Mouse (Mus musculus): ENCODE results near the gene Capza1. TPM values are rescaled to one million over a fixed set of nuclear protein-coding genes. Genes with fewer than 3 reads are reported as not detected.

Capza1 gene
- polyA plus RNA-seq, 1 experiment from 2014 or later: 185 TPM

GRCm38 (mm10) chr3:104846601-104847000 lies 17.7 kb downstream of the Capza1 start:
- Histone ChIP-seq H3K36me3 (ENCODE audit: control insufficient read depth, insufficient read depth, low read length) (peaks cover 50% of the 10 kb centered on the region), H3K4me2 (ENCODE audit: low read length) (no peak overlapping the region), H3K27me3 (ENCODE audit: control insufficient read depth, insufficient read depth, low read length) (no peaks in the 10 kb centered on the region), H3K4me1 (ENCODE audit: control insufficient read depth in 2 of 2, insufficient read depth in 2 of 2, low read length in 2 of 2) (no peaks in the 10 kb centered on the region), H3K27ac (replicated peaks in 1 of 2; ENCODE audit: control insufficient read depth in 1 of 2, insufficient read depth in 1 of 2, low read depth in 2 of 2, low read length in 2 of 2) (no peak overlapping the region), H3K4me3 (ENCODE audit: control insufficient read depth in 1 of 2, insufficient read depth in 1 of 2, low read depth in 1 of 2, low read length in 2 of 2) (no peak overlapping the region), H3K9me3 (ENCODE audit: control insufficient read depth, low read length) (no peaks in the 10 kb centered on the region), H3K9ac (ENCODE audit: low read length) (no peak overlapping the region)
- WGBS: 79% methylated on average over 4 of the region's 4 CpGs
- ATAC-seq (ENCODE audit: insufficient number of reproducible peaks, insufficient read depth, low FRiP score, low read depth): no peak

GRCm38 (mm10) chr3:104841049-104841448 lies 23.3 kb downstream of the Capza1 start:
- no peak for ATAC-seq (ENCODE audit: insufficient number of reproducible peaks, insufficient read depth, low FRiP score, low read depth)
- no peak overlapping the region for H3K9ac ChIP-seq (ENCODE audit: low read length)
- 95% methylated on average over 5 of the region's 5 CpGs for WGBS
- H3K27me3 ChIP-seq (ENCODE audit: control insufficient read depth, insufficient read depth, low read length): no peaks in the 10 kb centered on the region
- H3K27ac ChIP-seq (replicated peaks in 1 of 2; ENCODE audit: control insufficient read depth in 1 of 2, insufficient read depth in 1 of 2, low read depth in 2 of 2, low read length in 2 of 2): no peak overlapping the region
- peaks cover 0 to 5% of the 10 kb centered on the region in 2 experiments; a peak in 1 of 4 replicates for H3K4me1 ChIP-seq (ENCODE audit: control insufficient read depth in 2 of 2, insufficient read depth in 2 of 2, low read length in 2 of 2)
- no peak overlapping the region for H3K4me3 ChIP-seq (ENCODE audit: control insufficient read depth in 1 of 2, insufficient read depth in 1 of 2, low read depth in 1 of 2, low read length in 2 of 2)
- no peaks in the 10 kb centered on the region for H3K9me3 ChIP-seq (ENCODE audit: control insufficient read depth, low read length)
- peaks cover 83% of the 10 kb centered on the region for H3K36me3 ChIP-seq (ENCODE audit: control insufficient read depth, insufficient read depth, low read length)
- no peak overlapping the region for H3K4me2 ChIP-seq (ENCODE audit: low read length)

GRCm38 (mm10) chr3:104835797-104836196 lies 28.5 kb downstream of the Capza1 start:
- H3K4me1 ChIP-seq (ENCODE audit: control insufficient read depth in 2 of 2, insufficient read depth in 2 of 2, low read length in 2 of 2): peaks cover 0 to 5% of the 10 kb centered on the region in 2 experiments; a peak in 1 of 4 replicates
- ATAC-seq (ENCODE audit: insufficient number of reproducible peaks, insufficient read depth, low FRiP score, low read depth): no peak
- no peaks in the 10 kb centered on the region for H3K9me3 ChIP-seq (ENCODE audit: control insufficient read depth, low read length)
- H3K27ac ChIP-seq (replicated peaks in 1 of 2; ENCODE audit: control insufficient read depth in 1 of 2, insufficient read depth in 1 of 2, low read depth in 2 of 2, low read length in 2 of 2): no peak overlapping the region
- H3K4me2 ChIP-seq (ENCODE audit: low read length): no peak overlapping the region
- H3K36me3 ChIP-seq (ENCODE audit: control insufficient read depth, insufficient read depth, low read length): peaks cover 89% of the 10 kb centered on the region
- H3K4me3 ChIP-seq (ENCODE audit: control insufficient read depth in 1 of 2, insufficient read depth in 1 of 2, low read depth in 1 of 2, low read length in 2 of 2): no peak overlapping the region
- H3K27me3 ChIP-seq (ENCODE audit: control insufficient read depth, insufficient read depth, low read length): no peaks in the 10 kb centered on the region
- WGBS: 90% methylated on average over 3 of the region's 3 CpGs
- no peak overlapping the region for H3K9ac ChIP-seq (ENCODE audit: low read length)

- peaks cover 4 to 21% of the 10 kb centered on the region in 2 experiments; a peak in 3 of 4 replicates for H3K4me1 ChIP-seq (ENCODE audit: control insufficient read depth in 2 of 2, insufficient read depth in 2 of 2, low read length in 2 of 2)
- no peak overlapping the region for H3K27ac ChIP-seq (replicated peaks in 1 of 2; ENCODE audit: control insufficient read depth in 1 of 2, insufficient read depth in 1 of 2, low read depth in 2 of 2, low read length in 2 of 2)
- WGBS: 83% methylated on average over 3 of the region's 3 CpGs
Measured at GRCm38 (mm10) chr3:104822413-104822812, 41.9 kb downstream of the Capza1 start.

GRCm38 (mm10) chr3:104820426-104820825 lies 43.9 kb downstream of the Capza1 start:
- Histone ChIP-seq H3K36me3 (ENCODE audit: control insufficient read depth, insufficient read depth, low read length) (peaks cover 23% of the 10 kb centered on the region), H3K4me1 (ENCODE audit: control insufficient read depth in 2 of 2, insufficient read depth in 2 of 2, low read length in 2 of 2) (peaks cover 5 to 38% of the 10 kb centered on the region in 2 experiments), H3K4me2 (ENCODE audit: low read length) (no peak overlapping the region), H3K27ac (replicated peaks in 1 of 2; ENCODE audit: control insufficient read depth in 1 of 2, insufficient read depth in 1 of 2, low read depth in 2 of 2, low read length in 2 of 2) (peak overlapping the region; percentile 68 to 96), H3K27me3 (ENCODE audit: control insufficient read depth, insufficient read depth, low read length) (no peaks in the 10 kb centered on the region), H3K9ac (ENCODE audit: low read length) (no peak overlapping the region), H3K4me3 (ENCODE audit: control insufficient read depth in 1 of 2, insufficient read depth in 1 of 2, low read depth in 1 of 2, low read length in 2 of 2) (no peak overlapping the region), H3K9me3 (ENCODE audit: control insufficient read depth, low read length) (no peaks in the 10 kb centered on the region)
- WGBS: 61% methylated on average over 1 of the region's 1 CpGs
- no peak for ATAC-seq (ENCODE audit: insufficient number of reproducible peaks, insufficient read depth, low FRiP score, low read depth)

More at GRCm38 (mm10) chr3:104822413-104822812, 41.9 kb downstream of the Capza1 start:
- H3K4me3 ChIP-seq (ENCODE audit: control insufficient read depth in 1 of 2, insufficient read depth in 1 of 2, low read depth in 1 of 2, low read length in 2 of 2): no peak overlapping the region
- H3K9ac ChIP-seq (ENCODE audit: low read length): no peak overlapping the region
- H3K27me3 ChIP-seq (ENCODE audit: control insufficient read depth, insufficient read depth, low read length): no peaks in the 10 kb centered on the region
- no peaks in the 10 kb centered on the region for H3K9me3 ChIP-seq (ENCODE audit: control insufficient read depth, low read length)
- no peak overlapping the region for H3K4me2 ChIP-seq (ENCODE audit: low read length)
- H3K36me3 ChIP-seq (ENCODE audit: control insufficient read depth, insufficient read depth, low read length): peaks cover 41% of the 10 kb centered on the region
- ATAC-seq (ENCODE audit: insufficient number of reproducible peaks, insufficient read depth, low FRiP score, low read depth): no peak

- peaks cover 16% of the 10 kb centered on the region for H3K36me3 ChIP-seq (ENCODE audit: control insufficient read depth, insufficient read depth, low read length)
- H3K27me3 ChIP-seq (ENCODE audit: control insufficient read depth, insufficient read depth, low read length): no peaks in the 10 kb centered on the region
- 4% methylated on average over 3 of the region's 3 CpGs for WGBS
- H3K27ac ChIP-seq (replicated peaks in 1 of 2; ENCODE audit: control insufficient read depth in 1 of 2, insufficient read depth in 1 of 2, low read depth in 2 of 2, low read length in 2 of 2): peak overlapping the region; percentile 87 to 96
- peak overlapping the region; percentile 68 to 94 for H3K4me3 ChIP-seq (ENCODE audit: control insufficient read depth in 1 of 2, insufficient read depth in 1 of 2, low read depth in 1 of 2, low read length in 2 of 2)
- H3K9me3 ChIP-seq (ENCODE audit: control insufficient read depth, low read length): no peaks in the 10 kb centered on the region
- ATAC-seq (ENCODE audit: insufficient number of reproducible peaks, insufficient read depth, low FRiP score, low read depth): no peak
- H3K4me1 ChIP-seq (ENCODE audit: control insufficient read depth in 2 of 2, insufficient read depth in 2 of 2, low read length in 2 of 2): peaks cover 5 to 40% of the 10 kb centered on the region in 2 experiments
- H3K9ac ChIP-seq (ENCODE audit: low read length): peak overlapping the region; percentile 97
- peak overlapping the region; percentile 78 for H3K4me2 ChIP-seq (ENCODE audit: low read length)
Measured at GRCm38 (mm10) chr3:104818749-104819134, 45.6 kb downstream of the Capza1 start.

GRCm38 (mm10) chr3:104817991-104818748 lies 46.1 kb downstream of the Capza1 start, which contains the start of gene Mov10:
Gene Mov10, minus strand, starts transcription at chr3:104818563.
- ATAC-seq (ENCODE audit: insufficient number of reproducible peaks, insufficient read depth, low FRiP score, low read depth): peak; percentile 85
- Histone ChIP-seq H3K4me3 (ENCODE audit: control insufficient read depth in 1 of 2, insufficient read depth in 1 of 2, low read depth in 1 of 2, low read length in 2 of 2) (peak within 1 kb of the TSS; percentile 68 to 94), H3K4me2 (ENCODE audit: low read length) (peak within 1 kb of the TSS; percentile 78), H3K9ac (ENCODE audit: low read length) (peak within 1 kb of the TSS; percentile 97), H3K36me3 (ENCODE audit: control insufficient read depth, insufficient read depth, low read length) (peaks cover 16% of the 10 kb centered on the region), H3K27me3 (ENCODE audit: control insufficient read depth, insufficient read depth, low read length) (no peaks in the 10 kb centered on the region), H3K4me1 (ENCODE audit: control insufficient read depth in 2 of 2, insufficient read depth in 2 of 2, low read length in 2 of 2) (peaks cover 5 to 40% of the 10 kb centered on the region in 2 experiments), H3K9me3 (ENCODE audit: control insufficient read depth, low read length) (no peaks in the 10 kb centered on the region), H3K27ac (replicated peaks in 1 of 2; ENCODE audit: control insufficient read depth in 1 of 2, insufficient read depth in 1 of 2, low read depth in 2 of 2, low read length in 2 of 2) (peak within 1 kb of the TSS; percentile 87 to 96)
- under 1% methylated on average over 36 of the region's 40 CpGs for WGBS

All from heart, embryonic 14.5 days (tissue).